ENCODE assay signal across 10 mouse cellular contexts in genomic region chr9:47688297-47688696, GRCm38 (mm10).
DNase-seq lines count a peak whose midpoint lies in the region; ATAC-seq and TF ChIP-seq lines count a peak whose summit lies in the region.
"Had no signal": no experiment of that assay in that cellular context is flagged by ENCODE, and none has a peak within 500 bp of the region (broad histone marks: within the 10 kb centered on the region; RNA-seq: fewer than 3 reads in every experiment).

No protein-coding gene starts in this region.

- no peaks in the 10 kb centered on the region for H3K9me3 ChIP-seq in MEL (replicated peaks; ENCODE audit: insufficient read depth, low read length)
- H3K9me3 ChIP-seq in heart, embryonic 13.5 days, result no peaks in the 10 kb centered on the region
- no peaks in the 10 kb centered on the region for H3K9me3 ChIP-seq in liver, postnatal 0 days (ENCODE audit: low read length)
- H3K9me3 ChIP-seq: neural tube, embryonic 12.5 days had no signal

- H3K27ac ChIP-seq in MEL (ENCODE audit: control insufficient read depth, low read depth, low read length), result no peak overlapping the region
- H3K27ac ChIP-seq in heart, embryonic 13.5 days (replicated peaks), result peak overlapping the region; percentile 70
- no peak overlapping the region for H3K27ac ChIP-seq in liver, postnatal 0 days (ENCODE audit: low read depth)
- H3K27ac ChIP-seq: neural tube, embryonic 12.5 days had no signal

- peak overlapping the region; percentile 57 for H3K4me2 ChIP-seq in heart, embryonic 13.5 days
- no peak overlapping the region for H3K4me2 ChIP-seq in liver, postnatal 0 days (ENCODE audit: low read depth, low read length)
- H3K4me2 ChIP-seq: neural tube, embryonic 12.5 days had no signal

- ATAC-seq in heart, embryonic 13.5 days (ENCODE audit: extremely low read depth, insufficient number of reproducible peaks, low FRiP score, low TSS enrichment), result no peak
- ATAC-seq in liver, postnatal 0 days, result no peak
- ATAC-seq: activated CD4-positive, CD25-positive, alpha-beta regulatory T cell, adult 4 months had no signal

- WGBS in heart, embryonic 13.5 days, result 10% methylated on average over 10 of the region's 10 CpGs
- 36% methylated on average over 10 of the region's 10 CpGs for WGBS in liver, postnatal 0 days (ENCODE audit: insufficient replicate concordance)

- no peak for TF ChIP-seq CTCF in MEL (IDR thresholded peaks at IDR 0.05 in 2 of 3, conservative IDR thresholded peaks at IDR 0.05 in 1 of 3; ENCODE audit: control insufficient read depth in 1 of 3, insufficient read depth in 1 of 3, low read depth in 2 of 3, low read length in 3 of 3, poor library complexity in 1 of 3, severe bottlenecking in 1 of 3)
- TF ChIP-seq CTCF in liver, postnatal 0 days (IDR thresholded peaks at IDR 0.05; ENCODE audit: low read depth), result no peak

- H3K4me3 ChIP-seq in MEL (ENCODE audit: control insufficient read depth in 1 of 2, insufficient read depth in 1 of 2, low read depth in 2 of 2, low read length in 2 of 2), result no peak overlapping the region
- H3K4me3 ChIP-seq in heart, embryonic 13.5 days, result peak overlapping the region; percentile 20
- no peak overlapping the region for H3K4me3 ChIP-seq in liver, postnatal 0 days (ENCODE audit: low read depth, low read length)
- H3K4me3 ChIP-seq: neural tube, embryonic 12.5 days had no signal

- H3K9ac ChIP-seq in MEL (ENCODE audit: control insufficient read depth, low read depth, low read length, poor library complexity, severe bottlenecking), result no peak overlapping the region
- H3K9ac ChIP-seq in heart, embryonic 13.5 days, result peak overlapping the region; percentile 42
- H3K9ac ChIP-seq in liver, postnatal 0 days (replicated peaks), result no peak overlapping the region
- H3K9ac ChIP-seq: neural tube, embryonic 12.5 days had no signal

- no peak for TF ChIP-seq EP300 in MEL (IDR thresholded peaks at IDR 0.05; ENCODE audit: low read depth in 1 of 2, low read length in 2 of 2)
- no peak for TF ChIP-seq EP300 in liver, postnatal 0 days (IDR thresholded peaks at IDR 0.05; ENCODE audit: low read depth)

- peaks cover 0 to 2% of the 10 kb centered on the region in 2 experiments; a peak in 2 of 4 replicates for H3K4me1 ChIP-seq in MEL (ENCODE audit: control insufficient read depth in 1 of 2, insufficient read depth in 2 of 2, low read length in 2 of 2)
- peaks cover 29% of the 10 kb centered on the region for H3K4me1 ChIP-seq in heart, embryonic 13.5 days
- H3K4me1 ChIP-seq in liver, postnatal 0 days (ENCODE audit: insufficient read depth), result no peaks in the 10 kb centered on the region

- H3K27me3 ChIP-seq in MEL (ENCODE audit: control insufficient read depth in 1 of 2, insufficient read depth in 2 of 2, low read length in 2 of 2), result no peaks in the 10 kb centered on the region; a peak in 1 of 4 replicates
- H3K27me3 ChIP-seq in heart, embryonic 13.5 days (replicated peaks), result peaks cover 25% of the 10 kb centered on the region
- H3K27me3 ChIP-seq in liver, postnatal 0 days (ENCODE audit: insufficient read depth, low read length), result no peaks in the 10 kb centered on the region
- H3K27me3 ChIP-seq: neural tube, embryonic 12.5 days had no signal

- TF ChIP-seq POLR2A in MEL (IDR thresholded peaks at IDR 0.05; ENCODE audit: control insufficient read depth in 1 of 2, insufficient read depth in 1 of 2, low read depth in 1 of 2, low read length in 2 of 2, poor library complexity in 1 of 2), result no peak

- no peaks in the 10 kb centered on the region for H3K79me2 ChIP-seq in MEL (ENCODE audit: control insufficient read depth, insufficient read depth, low read length, poor library complexity)

- TF ChIP-seq RAD21 in MEL (IDR thresholded peaks at IDR 0.05; ENCODE audit: low read depth, low read length), result no peak

- no peaks in the 10 kb centered on the region for H3K36me3 ChIP-seq in MEL (ENCODE audit: control insufficient read depth in 1 of 2, insufficient read depth in 2 of 2, low read length in 2 of 2)
- H3K36me3 ChIP-seq in heart, embryonic 13.5 days, result no peaks in the 10 kb centered on the region
- H3K36me3 ChIP-seq in liver, postnatal 0 days (replicated peaks; ENCODE audit: insufficient read depth, low read length), result no peaks in the 10 kb centered on the region
- H3K36me3 ChIP-seq: neural tube, embryonic 12.5 days had no signal

- DNase-seq in embryo, embryonic 11 days, result peak; percentile 16
- no peak for DNase-seq in embryo, embryonic 10.5 days (ENCODE audit: low spot score)
- peak; percentile 65 for DNase-seq in MEL (ENCODE audit: low read depth, low spot score)
- peak; percentile 21 for DNase-seq in liver, postnatal 0 days
- DNase-seq in B cell, adult 2 months, result no peak
- no peak for DNase-seq in neural tube, embryonic 10.5 days (ENCODE audit: extremely low spot score, low spot score)
- DNase-seq in frontal cortex, postnatal 25 days (ENCODE audit: low spot score in 2 of 2), result no peak

TF ChIP-seq in MEL, 35 proteins besides CTCF, POLR2A, EP300 and RAD21:
- TF ChIP-seq ZC3H11A (IDR thresholded peaks at IDR 0.05; ENCODE audit: low read depth, low read length), result no peak
- 0 out of 2 replicates have a peak, but pooled peaks have one; percentile 3 for TF ChIP-seq GATA1 (IDR thresholded peaks at IDR 0.05; ENCODE audit: low read depth, low read length)

Comparison
In these comparisons a context has a peak if more than half of its experiments do, and no peak if none do; other contexts are left out.
1. DNase-seq: peak in embryo, embryonic 11 days (single experiment), MEL (single experiment) and liver, postnatal 0 days (single experiment); none in embryo, embryonic 10.5 days (single experiment), B cell, adult 2 months (0 of 2), neural tube, embryonic 10.5 days (single experiment) and frontal cortex, postnatal 25 days (0 of 2).